Mouse (Mus musculus) spleen, postnatal 10 days (tissue): ENCODE measurements around the gene Rpl12.
"Not testable (repeated sequence)": the region's sequence is repeated elsewhere in the genome, so short reads cannot be mapped to it uniquely, and the experiment has no call there.

Source experiments
- DNase-seq, 2 experiments: peaks; one replicate each; pipeline ENCODE4 v3.0.0; 2021 to 2022; ENCODE audit warnings: low spot score in 2 of 2

Rpl12 gene

GRCm38 (mm10) chr2:32981725-32982271 is 20.4 kb downstream of the Rpl12 start, which contains the start of gene Slc2a8:
Gene Slc2a8, minus strand, starts transcription at chr2:32982083.
- peak; percentile 75 to 86 for DNase-seq

- no peak for DNase-seq
Measured at GRCm38 (mm10) chr2:32982700-32983099, 21.3 kb downstream of the Rpl12 start.

DNA sequence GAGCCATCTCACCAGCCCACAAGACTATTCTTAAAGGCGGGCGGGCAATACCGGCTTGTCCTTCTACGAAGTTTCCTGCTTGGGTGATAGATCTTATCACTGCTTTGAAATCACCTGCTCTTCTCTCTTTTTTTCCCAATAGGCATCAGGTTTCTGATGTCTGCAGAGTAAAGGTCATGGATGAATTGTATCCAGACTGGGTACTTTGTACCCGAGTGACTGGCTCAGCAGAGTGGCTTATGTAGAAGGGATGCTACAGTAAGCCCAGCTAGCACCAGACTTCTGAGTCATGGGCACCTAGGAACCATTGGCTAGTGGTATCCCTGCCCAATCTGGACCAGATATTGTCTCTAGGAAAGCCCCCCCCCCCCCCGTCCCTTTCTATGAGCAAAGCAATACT is 22.3 kb downstream of the Rpl12 start:
- DNase-seq = no peak

DNA sequence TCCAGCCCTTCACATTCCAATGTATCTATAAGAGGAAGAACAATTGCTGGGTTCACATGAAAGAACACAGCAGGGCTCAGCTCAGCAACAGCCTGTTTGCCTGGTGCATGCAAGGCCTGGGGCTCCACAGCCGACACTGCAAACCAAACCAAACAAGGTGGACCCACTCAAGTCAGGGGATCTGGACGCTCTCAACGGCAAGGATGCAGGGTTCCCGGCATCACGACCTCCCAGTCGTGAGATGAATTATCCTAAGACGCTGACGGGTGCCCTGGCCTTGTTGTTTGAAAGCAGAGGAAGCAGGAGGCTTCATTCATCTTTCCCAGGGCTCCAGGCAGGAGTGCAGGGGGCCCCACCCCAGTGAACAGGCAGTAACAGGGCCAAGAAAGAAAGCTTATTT is 24.5 kb downstream of the Rpl12 start:
- DNase-seq = no peak

DNA sequence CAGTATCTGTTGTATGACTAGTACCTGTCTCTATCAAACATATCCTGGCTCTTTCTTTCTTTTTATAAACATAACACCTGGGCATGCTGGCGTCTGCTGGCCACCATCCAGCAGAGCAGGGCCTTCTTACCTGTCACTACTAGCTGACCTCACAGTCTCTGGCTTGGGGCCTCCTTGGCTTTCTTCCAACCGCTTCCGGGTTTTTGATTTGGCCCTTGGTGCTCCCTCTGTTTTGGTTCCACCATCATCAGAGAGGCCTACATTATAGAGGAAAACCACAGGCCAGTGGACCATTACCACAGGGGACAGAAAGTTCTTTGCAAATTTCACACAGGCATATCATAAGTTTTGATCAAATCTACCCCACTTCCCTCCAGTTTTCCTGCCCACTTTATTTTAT is 28.0 kb downstream of the Rpl12 start:
- DNase-seq = no peak

DNA sequence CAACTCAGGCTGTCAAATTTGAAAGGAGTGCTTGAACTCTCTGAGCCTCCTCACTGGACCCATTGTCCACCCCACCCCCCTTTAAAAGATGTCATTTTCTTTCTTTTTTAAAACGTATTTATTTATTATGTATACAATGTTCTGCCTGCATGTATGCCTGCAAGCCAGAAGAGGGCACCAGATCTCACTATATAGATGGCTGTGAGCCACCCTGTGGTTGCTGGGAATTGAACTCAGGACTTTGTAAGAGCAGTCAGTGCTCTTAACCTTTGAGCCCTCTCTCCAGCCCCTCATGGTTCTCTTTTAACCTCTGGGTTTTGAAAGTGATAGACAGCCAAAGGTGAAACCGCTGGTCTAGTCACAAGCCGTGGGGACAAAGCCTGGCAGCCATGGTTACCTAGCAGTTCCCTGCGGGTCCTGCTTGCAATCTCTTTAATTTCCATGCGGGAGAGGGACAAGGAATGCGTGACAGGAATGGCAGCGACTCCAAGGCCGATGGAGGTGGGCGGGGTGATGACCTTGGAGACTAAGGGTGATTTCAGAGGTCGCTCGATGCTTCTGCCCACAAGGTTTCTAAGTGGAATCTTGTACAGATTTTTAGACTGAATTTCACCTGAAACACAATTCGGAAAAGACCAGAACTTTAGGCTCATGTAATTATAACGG is 28.9 kb downstream of the Rpl12 start:
- DNase-seq = no peak

GRCm38 (mm10) chr2:32992130-32992529 is 30.8 kb downstream of the Rpl12 start:
- DNase-seq = no peak

- no peak for DNase-seq
Measured at GRCm38 (mm10) chr2:32997081-32997480, 35.7 kb downstream of the Rpl12 start.

DNA sequence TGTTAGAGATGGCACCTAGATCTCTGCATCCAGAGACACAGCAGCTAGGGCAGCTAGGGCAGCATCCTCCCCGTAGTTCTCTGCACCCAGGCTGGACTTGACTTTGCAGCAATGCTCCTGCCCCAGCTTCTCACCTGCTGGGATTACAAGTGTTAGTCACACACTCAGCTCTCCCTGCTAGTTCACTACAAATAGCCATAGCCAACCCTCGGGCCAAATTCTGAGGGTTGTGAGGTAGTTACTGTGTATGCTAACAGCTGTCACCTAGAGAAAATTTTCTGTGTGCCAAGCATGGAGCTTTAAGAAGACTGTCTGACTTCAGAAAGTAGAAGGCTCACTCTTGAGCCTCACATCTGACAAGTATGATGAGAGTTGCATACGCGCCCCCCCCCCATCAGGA is 36.4 kb downstream of the Rpl12 start:
- no peak for DNase-seq

DNA sequence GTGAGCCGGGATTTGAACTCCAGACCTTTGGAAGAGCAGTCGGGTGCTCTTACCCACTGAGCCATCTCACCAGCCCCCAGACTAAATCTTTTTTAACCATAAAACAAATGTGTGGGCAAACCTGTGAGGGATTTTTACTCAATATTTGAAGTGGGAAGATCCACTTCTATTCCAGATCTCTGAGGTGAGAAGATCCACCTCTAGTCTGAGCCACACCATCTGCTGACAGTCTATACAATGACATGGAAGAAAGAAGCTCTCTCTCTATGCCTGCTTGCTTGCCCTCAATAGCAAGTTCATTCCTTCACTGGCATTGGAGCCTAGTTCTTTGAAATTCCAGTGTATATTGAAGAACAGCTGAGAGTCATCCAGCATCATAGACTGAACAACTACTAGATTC is 38.4 kb downstream of the Rpl12 start:
- no peak for DNase-seq

DNA sequence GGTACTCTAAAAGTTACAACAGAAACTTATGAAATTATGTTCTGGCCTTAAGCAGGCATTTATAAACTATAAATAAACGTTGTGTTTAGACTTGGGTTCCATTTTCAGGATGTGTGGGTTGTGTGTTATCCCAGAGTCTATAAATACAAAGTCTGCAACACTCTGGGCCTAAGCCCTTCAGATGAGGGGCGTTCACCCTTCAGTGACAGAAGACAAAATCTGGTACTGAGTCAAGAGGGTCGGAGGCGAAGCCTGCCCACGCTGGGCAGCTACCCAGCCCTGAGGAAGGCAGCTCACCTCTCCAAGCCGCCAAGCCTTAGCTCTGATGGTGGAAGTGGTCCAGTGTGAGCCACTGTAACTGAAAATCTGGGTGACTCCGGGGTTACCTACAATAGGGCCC is 40.8 kb downstream of the Rpl12 start:
- DNase-seq = no peak

GRCm38 (mm10) chr2:33005041-33005440 is 43.7 kb downstream of the Rpl12 start:
- no peak for DNase-seq

DNA sequence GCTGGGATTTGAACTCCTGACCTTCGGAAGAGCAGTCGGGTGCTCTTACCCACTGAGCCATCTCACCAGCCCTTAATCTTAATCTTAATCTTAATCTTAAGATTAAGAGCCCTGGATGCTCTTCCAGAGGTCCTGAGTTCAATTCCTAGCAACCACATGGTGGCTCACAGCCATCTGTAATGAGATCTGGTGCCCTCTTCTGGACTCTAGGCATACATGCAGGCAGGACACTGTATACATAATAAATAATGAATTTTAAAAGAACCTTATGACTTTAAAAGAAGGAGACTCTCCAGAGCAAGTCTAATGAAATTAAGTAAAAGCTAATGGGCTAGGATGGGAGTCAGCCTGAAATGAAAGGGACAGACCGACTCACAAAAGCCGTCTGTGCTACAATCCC is 47.7 kb downstream of the Rpl12 start:
- DNase-seq = not testable (repeated sequence)

DNA sequence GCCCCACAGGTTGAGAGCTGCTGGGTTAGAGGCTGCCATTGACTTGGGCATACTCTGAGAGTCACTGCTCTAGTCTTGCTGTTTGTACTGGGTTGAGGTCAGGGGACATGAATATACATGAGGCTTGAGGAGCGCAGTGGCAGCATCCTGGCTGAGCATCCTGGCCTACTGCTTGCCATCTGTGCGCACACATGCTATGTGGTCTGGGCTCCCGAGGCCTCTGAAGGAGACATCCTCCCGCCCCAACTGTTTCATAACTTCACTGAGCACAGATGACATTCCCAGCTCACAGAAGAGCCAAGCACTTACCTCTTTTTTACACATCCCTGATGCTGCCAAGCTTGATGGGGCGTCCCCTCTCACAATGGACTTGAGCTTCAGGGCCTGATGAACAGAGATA is 53.5 kb downstream of the Rpl12 start:
- no peak for DNase-seq
